Mouse (Mus musculus) B cell, adult (primary cell): ENCODE results near the gene Golga5. TPM values are rescaled to one million over a fixed set of nuclear protein-coding genes. Genes with fewer than 3 reads are reported as not detected.

Experiments used
- total RNA-seq: library from RNA; stranded (reverse); gene quantifications from 4 replicates; pipeline ENCODE4 v1.2.4, GENCODE M21; 2023; ENCODE audit not compliant: inconsistent age

Golga5 gene
- total RNA-seq: 44.5 to 50.3 TPM (median 48.3 TPM) in 4 replicates

GRCm38 (mm10) chr12:102468894-102469764 is at the start of gene Golga5:
Golga5 (plus strand) TSS chr12:102469135.

GRCm38 (mm10) chr12:102439632-102440023 is 29.3 kb upstream of the Golga5 start, which contains the start of gene Lgmn:
Lgmn (minus strand) TSS chr12:102439813.

Other genes starting within 250 kb of the Golga5 start
- gene Rin3, start 186.1 kb upstream of the Golga5 start, total RNA-seq: 201 to 224 TPM (median 214 TPM) in 4 replicates
- gene Lgmn, start 29.3 kb upstream of the Golga5 start, total RNA-seq: 107 to 119 TPM (median 111 TPM) in 4 replicates
- gene Chga, start 85.8 kb downstream of the Golga5 start, total RNA-seq: not detected in 4 replicates
- 21.7 to 37.4 TPM (median 27.3 TPM) in 4 replicates for gene Itpk1, start 235.8 kb downstream of the Golga5 start, total RNA-seq